Mouse (Mus musculus) induced T-regulatory cell, adult 2 months (primary cell): ENCODE measurements around the gene Actr5.

ENCODE experiments used
- DNase-seq: peaks from one replicate; pipeline ENCODE4 v3.0.0-alpha.2; 2012; ENCODE audit warnings: low read depth

Gene Actr5

GRCm38 (mm10) chr2:158667671-158668432, 43.2 kb downstream of the Actr5 start:
- peak; percentile 78 for DNase-seq

DNA sequence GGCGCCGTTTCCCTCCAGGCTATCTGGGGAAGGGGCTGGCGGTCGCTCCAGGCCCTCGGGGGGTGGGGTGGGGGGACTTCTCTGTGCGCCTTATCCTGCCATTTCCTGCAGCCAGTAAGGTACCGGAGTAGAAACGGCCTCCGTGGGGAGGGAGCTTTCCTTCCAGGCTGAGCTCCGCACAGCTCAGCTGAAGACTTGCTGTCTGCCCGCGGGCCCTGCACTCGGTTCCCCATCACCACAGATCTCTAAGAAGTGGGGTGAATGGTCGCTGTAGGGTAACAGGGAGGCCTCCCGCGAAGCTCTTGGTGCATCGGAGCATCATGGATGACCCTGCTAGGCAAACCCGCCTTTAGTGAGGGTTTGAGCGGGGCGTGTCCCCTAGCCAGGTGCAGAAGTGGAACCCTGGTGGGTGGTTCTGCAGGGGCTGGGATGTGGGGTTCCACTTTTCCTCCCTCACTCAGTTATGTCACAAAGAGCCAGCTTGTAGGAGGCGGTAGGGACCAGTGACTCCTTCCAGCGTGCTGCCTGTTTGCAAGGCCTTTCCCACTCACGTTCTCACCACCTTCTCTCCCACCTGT, 43.8 kb downstream of the Actr5 start:
- DNase-seq: peak; percentile 55

- DNase-seq: peak; percentile 86
These were observed 44.8 kb downstream of the Actr5 start for GRCm38 (mm10) chr2:158669199-158670195.

DNA sequence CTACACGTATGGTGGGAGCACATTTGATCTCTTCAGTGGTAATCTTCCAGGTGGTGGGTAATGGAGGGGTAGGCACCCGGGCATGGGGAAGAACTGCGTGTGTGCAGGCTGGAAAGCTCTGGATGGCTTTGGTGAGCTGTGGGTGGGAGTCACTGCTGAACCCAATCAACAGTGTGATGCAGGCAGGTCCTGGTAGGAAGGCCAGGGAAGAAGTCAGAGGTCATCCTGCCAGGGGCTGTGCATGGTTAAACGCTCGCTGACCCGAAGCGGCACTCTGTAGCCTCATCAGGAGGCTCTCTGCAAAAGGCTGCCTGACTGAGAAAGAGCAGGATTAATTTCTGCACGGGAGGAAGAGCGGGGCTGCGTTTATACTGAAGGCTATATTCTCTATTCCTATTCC, 45.9 kb downstream of the Actr5 start:
- DNase-seq: no peak

GRCm38 (mm10) chr2:158672829-158673228, 48.1 kb downstream of the Actr5 start:
- peak; percentile 61 for DNase-seq

- DNase-seq: peak; percentile 51
These were observed 48.8 kb downstream of the Actr5 start for GRCm38 (mm10) chr2:158673493-158673892.

DNA sequence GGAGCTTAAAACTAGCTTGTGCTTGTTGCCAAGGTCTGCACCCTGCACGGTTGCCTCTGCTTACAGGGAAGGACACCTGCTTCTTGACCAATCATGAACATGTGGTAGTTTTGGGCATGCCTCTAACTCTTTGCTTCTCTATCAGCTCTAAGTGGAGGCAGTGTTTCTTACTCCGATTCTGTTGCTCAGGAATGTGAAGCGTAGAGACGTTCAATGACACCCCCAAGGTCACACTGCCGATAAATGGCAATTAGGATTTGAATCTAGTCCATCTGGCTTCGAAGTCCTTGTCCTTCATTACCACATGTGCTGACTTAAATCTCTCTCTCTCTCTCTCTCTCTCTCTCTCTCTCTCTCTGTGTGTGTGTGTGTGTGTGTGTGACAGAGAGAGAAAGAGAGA, 49.4 kb downstream of the Actr5 start:
- peak; percentile 21 for DNase-seq

DNA sequence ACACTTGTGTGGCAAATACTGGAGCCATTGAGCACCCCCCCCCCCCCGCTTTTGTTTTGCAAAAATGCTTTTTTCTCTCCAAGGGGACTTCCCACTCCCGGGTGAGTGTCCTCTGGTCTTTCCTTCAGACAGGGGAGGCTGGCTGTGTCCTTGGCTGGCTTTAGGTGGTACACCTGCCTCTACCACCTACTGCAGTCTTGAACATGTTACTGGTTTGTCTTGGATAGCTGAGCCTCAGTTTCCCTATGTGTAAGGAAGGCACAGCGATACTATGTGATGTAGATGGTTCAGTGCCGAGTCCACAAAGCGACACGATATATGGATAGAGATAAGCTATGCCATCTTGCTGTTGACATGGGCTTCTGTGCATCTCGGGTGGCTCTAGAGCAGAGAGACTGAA, 50.1 kb downstream of the Actr5 start:
- no peak for DNase-seq

- peak; percentile 25 for DNase-seq
These were observed 50.5 kb downstream of the Actr5 start for GRCm38 (mm10) chr2:158675161-158675560.

DNA sequence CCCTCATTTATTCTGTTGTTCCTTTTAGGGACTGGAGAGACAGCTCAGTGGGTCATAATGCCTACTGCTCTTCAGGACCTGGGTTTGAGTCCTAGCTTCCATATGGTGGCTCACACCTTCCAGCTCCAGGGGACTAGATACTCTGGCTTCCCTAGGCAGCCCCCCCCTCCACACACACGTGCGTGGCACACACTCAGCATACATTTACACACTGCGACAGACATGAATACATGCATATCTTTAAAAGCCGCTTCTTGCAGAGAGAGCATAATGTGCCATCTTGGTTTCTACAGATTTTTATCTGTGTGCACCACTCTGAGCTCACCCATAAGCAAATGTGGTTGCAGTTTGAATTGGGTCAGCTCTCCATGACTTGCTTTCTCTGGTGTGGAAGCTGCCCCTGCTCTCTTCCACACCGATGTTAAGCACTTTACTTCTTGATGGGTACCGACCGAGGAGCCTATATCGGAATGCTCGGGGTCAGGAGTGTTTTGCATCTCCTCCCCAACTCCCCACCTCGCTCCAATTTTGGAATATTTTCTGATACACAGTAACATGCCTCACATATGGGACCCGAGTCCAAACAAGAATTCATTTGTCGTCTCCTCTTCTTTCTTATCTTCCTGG, 51.3 kb downstream of the Actr5 start:
- DNase-seq: peak; percentile 28

- peak; percentile 41 for DNase-seq
These were observed 53.3 kb downstream of the Actr5 start for GRCm38 (mm10) chr2:158677946-158678345.

DNA sequence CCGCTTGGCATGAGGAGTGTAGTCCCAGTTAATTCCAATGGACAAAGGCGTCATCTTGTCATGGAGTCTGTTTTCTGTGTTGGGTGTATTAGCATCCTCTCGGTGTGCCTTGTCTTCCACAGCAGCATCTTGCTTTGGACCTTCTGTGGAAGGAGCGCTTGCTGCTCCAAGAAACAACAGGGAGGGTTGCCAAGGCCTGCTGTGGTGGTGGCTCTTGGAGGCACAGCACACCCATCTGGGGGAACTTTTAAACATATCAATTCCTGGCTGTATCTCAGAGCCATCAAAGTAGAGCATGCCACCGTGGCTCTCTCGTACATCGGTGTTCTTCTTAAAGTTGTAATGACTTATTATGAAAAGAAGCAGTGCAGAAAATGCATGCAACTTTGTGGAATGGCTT, 54.4 kb downstream of the Actr5 start:
- no peak for DNase-seq

- no peak for DNase-seq
These were observed 55.7 kb downstream of the Actr5 start for GRCm38 (mm10) chr2:158680357-158680889.

DNA sequence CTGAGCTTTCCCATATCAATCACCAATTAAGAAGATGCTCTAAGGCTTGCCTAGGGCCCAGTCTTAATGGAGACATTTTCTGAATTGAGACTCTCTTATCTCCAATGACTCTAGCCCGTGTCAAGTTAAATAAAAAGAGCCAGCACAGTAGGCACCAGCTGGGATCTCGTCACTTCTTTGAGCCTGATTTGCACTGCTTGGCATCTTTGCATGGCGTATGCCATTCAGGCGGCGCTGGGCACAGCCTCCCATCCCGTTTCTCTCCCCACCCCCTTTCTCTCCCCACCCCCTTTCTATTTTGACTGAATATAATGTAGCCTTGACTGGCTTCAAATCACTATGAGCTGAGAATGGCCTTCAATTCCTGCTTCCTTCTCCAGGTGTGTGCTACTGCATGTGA, 57.0 kb downstream of the Actr5 start:
- DNase-seq: no peak

DNA sequence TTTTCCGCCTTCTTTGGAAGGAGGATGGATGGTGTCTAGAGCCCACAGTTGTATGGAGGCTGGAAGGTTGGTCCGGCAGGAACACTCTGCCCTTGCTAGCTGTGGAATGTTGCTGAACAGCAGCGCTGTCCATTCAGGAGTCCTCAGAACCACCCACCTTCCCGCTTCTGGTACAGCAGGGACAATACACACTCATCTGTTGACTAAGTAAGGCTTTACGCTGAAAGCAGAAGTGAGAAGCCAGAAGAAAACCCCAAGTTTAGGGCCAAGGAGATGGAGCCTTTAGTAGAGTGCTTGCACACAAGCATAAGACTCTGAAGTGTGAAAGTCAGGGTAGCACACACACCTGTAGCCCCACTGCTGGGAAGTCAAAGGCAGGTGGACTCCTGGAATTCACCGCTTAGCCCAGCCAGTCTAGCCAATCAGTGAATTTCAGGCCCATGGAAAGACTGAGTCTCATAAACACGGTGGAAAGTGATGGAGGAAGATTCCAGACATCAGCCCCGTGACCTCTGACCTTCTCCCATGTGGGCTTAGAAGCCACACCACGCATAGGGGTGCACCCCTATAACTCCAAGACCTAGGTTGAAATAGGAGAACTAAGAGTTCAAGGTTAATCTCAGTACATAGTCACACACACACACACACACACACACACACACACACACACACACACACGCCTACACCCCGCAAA, 57.8 kb downstream of the Actr5 start:
- DNase-seq: no peak

DNA sequence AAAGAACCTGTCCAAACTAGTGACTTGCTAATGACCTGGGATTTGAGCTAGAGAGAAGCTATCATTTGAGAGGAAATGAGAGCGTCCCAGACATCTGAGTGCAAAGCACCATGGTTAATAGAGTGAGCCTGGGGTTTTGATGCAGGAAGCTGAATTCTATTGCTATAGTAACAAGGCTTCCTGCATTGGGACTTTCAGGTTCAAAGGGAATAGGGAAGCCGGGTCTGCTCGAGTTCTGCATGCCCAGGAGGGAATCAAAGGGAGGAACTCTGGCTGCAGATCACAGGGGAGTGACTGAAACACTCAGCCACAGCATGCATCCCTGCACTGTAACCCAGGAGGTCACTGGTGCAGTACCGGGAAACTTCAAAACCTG, 58.3 kb downstream of the Actr5 start:
- DNase-seq: peak; percentile 48

DNA sequence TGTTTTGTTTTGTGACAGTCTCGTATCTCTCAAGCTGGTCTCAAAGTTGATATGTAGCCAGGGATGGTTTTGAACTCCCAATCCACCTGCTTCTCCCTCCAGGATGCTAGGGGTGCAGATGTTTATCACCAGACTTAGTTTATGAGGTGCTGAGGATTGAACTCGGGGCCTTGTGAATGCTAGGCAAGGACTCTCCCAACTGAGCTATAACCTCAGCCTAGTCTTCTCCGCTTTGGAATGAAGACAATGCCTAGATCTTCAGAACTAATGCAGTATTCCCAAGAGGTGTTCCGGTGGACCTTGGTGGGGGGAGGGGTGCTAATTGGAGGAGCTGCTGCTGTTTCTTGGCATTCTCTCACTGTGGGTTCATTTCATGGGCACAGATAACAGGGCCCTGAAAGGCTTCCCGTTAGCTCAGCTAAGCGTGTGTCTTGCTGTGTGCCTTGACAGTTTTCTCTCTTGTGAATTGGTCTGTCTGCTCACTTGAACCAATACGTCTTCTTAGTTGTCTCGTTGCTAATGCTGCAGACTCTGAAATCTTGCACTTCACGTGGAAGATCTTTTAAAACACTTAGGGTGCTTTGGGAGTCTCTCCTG, 59.7 kb downstream of the Actr5 start:
- DNase-seq: no peak

DNA sequence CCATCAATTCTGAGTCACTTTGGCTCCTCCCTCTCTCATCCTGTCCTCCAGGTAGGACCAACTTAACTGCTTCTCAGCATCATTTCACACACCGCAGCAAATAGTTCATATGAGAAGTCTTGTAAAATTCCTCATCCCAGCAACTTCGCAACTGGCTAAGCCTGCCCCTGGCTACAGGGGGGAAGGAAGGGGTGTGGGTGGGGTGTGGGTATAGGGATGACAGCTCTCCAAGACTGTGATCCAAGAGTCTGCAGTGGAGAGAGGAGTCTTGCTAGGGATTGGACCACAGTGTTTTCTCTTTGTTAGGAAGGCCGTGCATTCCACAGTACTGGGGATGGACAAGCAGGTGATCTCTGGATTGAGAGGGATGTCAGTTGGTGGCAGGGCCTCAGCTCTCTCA, 60.2 kb downstream of the Actr5 start:
- DNase-seq: no peak

- DNase-seq: no peak
These were observed 61.7 kb downstream of the Actr5 start for GRCm38 (mm10) chr2:158686394-158686793.

- DNase-seq: peak; percentile 54
These were observed 63.1 kb downstream of the Actr5 start for GRCm38 (mm10) chr2:158687804-158688241.
